Mouse (Mus musculus) left cerebral cortex, adult 6 months (tissue): Measurements from ENCODE around the gene Sec23b. TPM values are rescaled to one million over a fixed set of nuclear protein-coding genes. Genes with fewer than 3 reads are reported as not detected.

Experiments
- long read RNA-seq, 2 experiments: library from polyadenylated mRNA; unstranded; transcript quantifications; one replicate each; pipeline ENCODE4 v2.0.0; 2019 to 2020
- polyA plus RNA-seq: library from polyadenylated mRNA; unstranded; fragments of <200 nt; fragmentation: Nextera tagmentation; gene quantifications from 2 replicates; pipeline ENCODE4 v1.2.3, GENCODE M21; 2021

Gene Sec23b
- polyA plus RNA-seq, result 42.4 and 47.3 TPM in 2 replicates
- long read RNA-seq, experiment 1, transcript Sec23b-201 (20 exons, 2,779 nt), result major isoform, 51 of 288 reads
- long read RNA-seq, experiment 1, partial matches to known transcripts, result 180 of 288 reads
- long read RNA-seq, experiment 1, other reads (novel, unspliced or antisense), result 57 of 288 reads
- long read RNA-seq, experiment 2, transcript Sec23b-201 (20 exons, 2,779 nt), result major isoform, 15 of 61 reads
- long read RNA-seq, experiment 2, partial matches to known transcripts, result 13 of 61 reads
- long read RNA-seq, experiment 2, other reads (novel, unspliced or antisense), result 33 of 61 reads

GRCm38 (mm10) chr2:144555820-144556552, at the start of gene Sec23b:
TSS of gene Sec23b (plus strand) at chr2:144556229.

GRCm38 (mm10) chr2:144526981-144527820, 28.8 kb upstream of the Sec23b start, which contains the start of the genes Dzank1 and Polr3f:
TSS of gene Dzank1 (minus strand) at chr2:144527414.
TSS of gene Polr3f (plus strand) at chr2:144527718.

GRCm38 (mm10) chr2:144550529-144550928, 5.5 kb upstream of the Sec23b start, which contains the start of gene Rbbp9:
TSS of gene Rbbp9 (minus strand) at chr2:144550869.

GRCm38 (mm10) chr2:144593951-144594651, 38.1 kb downstream of the Sec23b start, which contains the start of gene Smim26:
TSS of gene Smim26 (plus strand) at chr2:144594054.

GRCm38 (mm10) chr2:144599831-144600687, 44.0 kb downstream of the Sec23b start, which contains the start of gene Dtd1:
TSS of gene Dtd1 (plus strand) at chr2:144599897.

Other genes with a start within 250 kb of the Sec23b start
- gene Ovol2, start 224.1 kb upstream of the Sec23b start, polyA plus RNA-seq, result 15.6 and 17.2 TPM in 2 replicates
- gene Kat14, start 187.2 kb upstream of the Sec23b start, polyA plus RNA-seq, result 14.1 and 14.4 TPM in 2 replicates
- gene Pet117, start 187.2 kb upstream of the Sec23b start, polyA plus RNA-seq, result 3.7 and 8.5 TPM in 2 replicates
- 53.5 and 105 TPM in 2 replicates for gene Dzank1, start 28.8 kb upstream of the Sec23b start, polyA plus RNA-seq
- 3.9 and 7.0 TPM in 2 replicates for gene Polr3f, start 28.5 kb upstream of the Sec23b start, polyA plus RNA-seq
- gene Rbbp9, start 5.4 kb upstream of the Sec23b start, polyA plus RNA-seq, result 36.2 and 37.8 TPM in 2 replicates
- 123 and 144 TPM in 2 replicates for gene Smim26, start 37.8 kb downstream of the Sec23b start, polyA plus RNA-seq
- 124 and 164 TPM in 2 replicates for gene Dtd1, start 43.7 kb downstream of the Sec23b start, polyA plus RNA-seq